Mouse (Mus musculus) forebrain, postnatal 0 days (tissue): ENCODE measurements around the gene Hoxa13. TPM values are rescaled to one million over a fixed set of nuclear protein-coding genes. Genes with fewer than 3 reads are reported as not detected.
A peak's percentile ranks its signal among the peaks of the same experiment; 100 is the strongest.

Experiments
- ATAC-seq: fragments of 200-750 bp; cut with Nextera tagmentation; 2 replicates; pipeline ENCODE4 v1.8.0; 2017; ENCODE audit warnings: mild to moderate bottlenecking, moderate library complexity
- DNase-seq: peaks from one replicate; pipeline ENCODE4 v3.0.0-alpha.2; 2015
- H3K27ac ChIP-seq: fragments of 300-500 bp; sonication (generic); 2 replicates; pipeline ENCODE4 v1.5.1; 2014; ENCODE audit warnings: low read depth, mild to moderate bottlenecking, antibody characterized with exemption, low read length, moderate library complexity, mixed read lengths
- H3K27me3 ChIP-seq: fragments of 300-500 bp; sonication (generic); 2 replicates; pipeline ENCODE4 v1.6.1; 2014; ENCODE audit warnings: mild to moderate bottlenecking, low read length, mixed read lengths; ENCODE audit not compliant: insufficient read depth
- H3K36me3 ChIP-seq: fragments of 300-500 bp; sonication (generic); 2 replicates; pipeline ENCODE4 v1.6.1; 2014; ENCODE audit warnings: mild to moderate bottlenecking, moderate library complexity; ENCODE audit not compliant: insufficient read depth
- H3K4me1 ChIP-seq: fragments of 300-500 bp; sonication (generic); 2 replicates; pipeline ENCODE4 v1.6.1; 2014; ENCODE audit warnings: antibody characterized with exemption; ENCODE audit not compliant: insufficient read depth
- H3K4me2 ChIP-seq: fragments of 300-500 bp; sonication (generic); 2 replicates; pipeline ENCODE4 v1.6.1; 2014; ENCODE audit warnings: low read depth, mild to moderate bottlenecking, moderate library complexity
- H3K4me3 ChIP-seq: fragments of 300-500 bp; sonication (generic); 2 replicates; pipeline ENCODE4 v1.5.1; 2014; ENCODE audit warnings: low read depth, low read length, mixed read lengths
- H3K9ac ChIP-seq: fragments of 300-500 bp; sonication (generic); 2 replicates; pipeline ENCODE4 v1.6.1; 2014; ENCODE audit warnings: mild to moderate bottlenecking
- H3K9me3 ChIP-seq: fragments of 300-500 bp; sonication (generic); 2 replicates; pipeline ENCODE4 v1.6.1; 2016; ENCODE audit warnings: low read length
- CTCF ChIP-seq: sonication (generic); IDR thresholded peaks from 2 replicates; pipeline ENCODE4 v1.5.1; 2016; ENCODE audit warnings: antibody characterized with exemption, control low read depth, low read depth
- WGBS: fragments of 180-500 bp; shearing (Covaris S2); extraction: QIAGEN DNeasy Blood & Tissue Kit; methylation state at CpG from one replicate; pipeline ENCODE4 v1.1.7; 2014; 5-methylcytosine and 5-hydroxymethylcytosine counted together
- polyA plus RNA-seq: library from polyadenylated mRNA; unstranded; fragments of >200 nt; fragmentation: Nextera tagmentation; extraction: Ambion mirVana; gene quantifications from 2 replicates; pipeline ENCODE4 v1.2.1, GENCODE M21; 2015
- total RNA-seq: library from RNA; depleted of rRNA; stranded (reverse); fragments of >200 nt; gene quantifications from 2 replicates; pipeline ENCODE4 v1.2.3, GENCODE M21; 2014

Hoxa13 gene
- total and polyA plus RNA-seq, 2 experiments from 2014 or later: not detected

DNA sequence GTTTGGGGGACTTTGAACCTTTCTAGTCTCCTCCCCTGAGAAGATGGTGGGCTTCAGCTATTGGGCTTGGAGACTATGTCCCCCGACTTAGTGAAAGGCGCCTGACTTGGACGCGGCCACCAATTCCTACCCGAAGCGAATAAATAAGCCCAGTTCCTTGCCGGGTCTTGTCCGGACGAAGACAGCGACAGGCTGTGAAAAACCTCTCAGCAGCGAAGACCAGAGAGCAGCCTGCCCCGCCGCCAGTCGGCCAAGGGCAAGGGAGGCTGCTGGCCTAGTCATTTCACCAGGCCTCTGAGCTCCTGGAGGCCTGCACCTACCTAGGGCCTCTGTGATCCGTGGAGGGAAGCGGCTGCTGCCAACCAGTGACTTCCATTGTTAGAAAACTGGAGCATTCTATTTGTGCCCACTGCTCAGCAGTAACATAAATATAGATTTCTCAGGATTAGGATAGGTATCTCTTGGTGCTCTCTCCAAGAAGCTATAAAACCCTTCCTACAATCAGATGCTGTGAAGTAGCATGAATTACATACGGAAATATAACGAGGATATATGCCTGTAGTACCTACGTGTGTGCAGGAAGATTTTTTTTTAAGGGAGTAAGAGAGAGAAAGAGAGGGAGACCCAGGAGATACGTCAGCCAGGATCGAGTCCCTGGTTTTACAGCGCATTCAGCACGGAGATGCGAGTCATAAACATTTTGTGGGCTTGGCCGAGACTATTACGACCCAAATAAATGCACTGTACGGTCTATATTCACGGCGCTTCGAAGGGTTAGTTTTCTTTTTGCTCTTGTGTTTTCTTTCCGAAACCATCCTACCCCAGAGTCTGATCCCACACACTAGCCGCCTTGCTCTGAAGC is 40.4 kb downstream of the Hoxa13 start:
- Histone ChIP-seq H3K27me3 (peaks cover 99% of the 10 kb centered on the region), H3K4me2 (no peak overlapping the region), H3K9me3 (no peaks in the 10 kb centered on the region), H3K4me3 (no peak overlapping the region), H3K4me1 (peaks cover 4% of the 10 kb centered on the region; the same call in 1 of the 2 replicates), H3K27ac (no peak overlapping the region), H3K9ac (no peak overlapping the region), H3K36me3 (no peaks in the 10 kb centered on the region)
- ATAC-seq (no peak), DNase-seq (no peak)
- 11% methylated on average over 32 of the region's 32 CpGs for WGBS
- TF ChIP-seq CTCF: no peak

DNA sequence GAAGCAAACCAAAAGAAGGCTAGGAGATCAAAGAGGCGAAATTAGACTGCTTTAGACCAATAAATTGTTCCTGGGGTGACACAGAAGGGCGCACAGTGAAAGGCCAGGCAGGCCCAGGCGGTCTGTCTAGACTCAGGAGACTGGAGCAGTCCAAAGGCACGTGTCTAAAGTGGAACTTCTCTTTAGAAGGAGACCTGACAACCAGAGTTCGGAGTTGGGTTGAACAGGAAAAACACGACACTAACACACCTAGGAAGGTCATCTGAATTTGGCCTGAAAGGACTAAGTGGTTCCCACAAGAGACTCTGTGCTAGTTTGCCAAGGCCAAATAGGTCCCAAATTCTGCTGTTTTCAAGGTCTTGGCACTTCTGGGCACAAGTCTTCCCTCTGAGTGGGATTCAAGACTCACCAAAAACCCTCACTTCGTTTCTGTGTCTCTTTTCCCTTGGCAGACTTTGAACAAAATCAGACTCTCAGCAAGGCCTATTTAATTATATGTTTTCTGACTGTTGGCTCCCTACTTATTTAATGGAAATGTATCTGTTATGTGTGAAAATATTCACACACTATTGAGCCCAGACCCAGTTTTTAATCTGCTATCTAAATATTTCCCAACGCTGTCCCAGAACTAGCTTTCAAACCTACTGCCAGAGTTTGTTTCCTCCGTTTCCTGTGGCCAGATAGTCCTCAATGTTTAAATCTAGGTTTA is 41.3 kb downstream of the Hoxa13 start:
- H3K27me3 ChIP-seq: peaks cover 99% of the 10 kb centered on the region
- no peak overlapping the region for H3K4me3 ChIP-seq
- no peak overlapping the region for H3K27ac ChIP-seq
- H3K4me2 ChIP-seq: no peak overlapping the region
- H3K4me1 ChIP-seq: peaks cover 4% of the 10 kb centered on the region; the same call in 1 of the 2 replicates
- no peak for TF ChIP-seq CTCF
- H3K9me3 ChIP-seq: no peaks in the 10 kb centered on the region
- H3K36me3 ChIP-seq: no peaks in the 10 kb centered on the region
- H3K9ac ChIP-seq: no peak overlapping the region
- ATAC-seq: no peak
- DNase-seq: no peak
- WGBS: 17% methylated on average over 9 of the region's 9 CpGs

- TF ChIP-seq CTCF: no peak
- peaks cover 99% of the 10 kb centered on the region for H3K27me3 ChIP-seq
- no peak overlapping the region for H3K4me2 ChIP-seq
- no peak overlapping the region for H3K9ac ChIP-seq
- ATAC-seq (no peak), DNase-seq (no peak)
- H3K4me3 ChIP-seq: no peak overlapping the region
- no peaks in the 10 kb centered on the region for H3K9me3 ChIP-seq
- H3K27ac ChIP-seq: no peak overlapping the region
- H3K4me1 ChIP-seq: peaks cover 4% of the 10 kb centered on the region; the same call in 1 of the 2 replicates
- 5% methylated on average over 14 of the region's 14 CpGs for WGBS
- H3K36me3 ChIP-seq: no peaks in the 10 kb centered on the region
These were observed 42.0 kb downstream of the Hoxa13 start for GRCm38 (mm10) chr6:52218643-52219215.

GRCm38 (mm10) chr6:52217895-52218642 is 42.6 kb downstream of the Hoxa13 start:
- no peak overlapping the region for H3K27ac ChIP-seq
- no peak overlapping the region for H3K4me2 ChIP-seq
- peaks cover 99% of the 10 kb centered on the region for H3K27me3 ChIP-seq
- H3K4me3 ChIP-seq: no peak overlapping the region
- no peak for TF ChIP-seq CTCF
- no peaks in the 10 kb centered on the region for H3K9me3 ChIP-seq
- WGBS: 5% methylated on average over 23 of the region's 23 CpGs
- H3K36me3 ChIP-seq: no peaks in the 10 kb centered on the region
- no peak for DNase-seq
- H3K9ac ChIP-seq: no peak overlapping the region
- peaks cover 4% of the 10 kb centered on the region; the same call in 1 of the 2 replicates for H3K4me1 ChIP-seq
- ATAC-seq: no peak

DNA sequence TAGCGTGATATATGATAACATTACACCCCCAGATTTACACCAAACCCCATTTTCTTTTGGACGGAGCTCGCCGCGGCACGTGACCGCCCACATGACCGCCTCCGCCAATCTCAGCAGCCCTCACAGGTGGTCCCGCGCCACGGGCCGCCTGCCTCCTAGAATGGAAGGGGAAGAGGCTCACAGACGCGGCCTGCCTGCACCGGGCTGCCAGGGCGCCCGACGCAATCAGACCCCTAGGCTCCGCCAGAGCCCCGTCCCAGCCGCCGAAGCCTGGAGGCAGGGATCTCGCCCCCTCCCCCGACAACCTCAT is 43.3 kb downstream of the Hoxa13 start:
- H3K4me1 ChIP-seq: peaks cover 4% of the 10 kb centered on the region; the same call in 1 of the 2 replicates
- H3K27me3 ChIP-seq: peaks cover 98% of the 10 kb centered on the region
- no peak for ATAC-seq
- no peaks in the 10 kb centered on the region for H3K9me3 ChIP-seq
- no peaks in the 10 kb centered on the region for H3K36me3 ChIP-seq
- H3K4me2 ChIP-seq: peak overlapping the region; percentile 9; the same call in 1 of the 2 replicates
- no peak overlapping the region for H3K9ac ChIP-seq
- no peak for TF ChIP-seq CTCF
- no peak overlapping the region for H3K27ac ChIP-seq
- peak overlapping the region; percentile 12; the same call in 1 of the 2 replicates for H3K4me3 ChIP-seq
- DNase-seq: no peak
- WGBS: under 1% methylated on average over 25 of the region's 25 CpGs

DNA sequence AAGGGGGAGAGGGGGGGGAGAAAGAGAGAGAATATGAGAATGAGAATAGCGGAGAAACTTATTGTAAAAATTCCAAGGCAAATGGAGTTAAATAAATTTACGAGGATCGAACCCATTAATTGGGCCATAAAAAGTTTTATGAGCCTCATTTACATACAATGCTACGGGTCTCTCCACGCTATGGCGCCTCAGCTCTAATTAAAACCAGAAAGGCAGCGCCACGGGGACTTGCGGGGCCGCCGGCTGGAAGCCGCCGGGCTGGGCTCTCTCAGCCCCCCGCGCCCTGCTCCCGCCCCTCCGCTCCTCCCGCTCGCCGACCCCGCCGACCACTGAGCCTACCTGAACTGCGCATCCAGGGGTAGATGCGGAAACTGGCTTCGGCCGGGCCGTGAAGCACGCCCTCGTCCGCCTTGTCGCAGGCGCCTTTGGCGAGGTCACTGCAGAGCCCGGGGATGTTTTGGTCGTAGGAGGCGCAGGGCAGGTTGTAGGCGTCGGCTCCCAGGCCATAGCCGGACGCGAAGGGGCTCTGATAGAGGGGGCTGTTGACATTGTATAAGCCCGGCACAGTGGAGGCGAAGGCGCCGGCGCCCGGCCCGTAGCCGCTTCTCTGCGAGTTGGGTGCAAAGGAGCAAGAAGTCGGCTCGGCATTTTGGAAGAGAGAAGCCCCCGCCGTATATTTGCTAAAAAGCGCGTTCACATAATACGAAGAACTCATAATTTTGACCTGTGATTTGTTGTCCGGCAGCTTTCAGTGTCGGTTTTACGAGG is 43.8 kb downstream of the Hoxa13 start:
- H3K9ac ChIP-seq: no peak overlapping the region
- peak overlapping the region; percentile 12; the same call in 1 of the 2 replicates for H3K4me3 ChIP-seq
- WGBS: 3% methylated on average over 60 of the region's 60 CpGs
- TF ChIP-seq CTCF: no peak
- no peak overlapping the region for H3K27ac ChIP-seq
- peaks cover 4% of the 10 kb centered on the region; the same call in 1 of the 2 replicates for H3K4me1 ChIP-seq
- H3K4me2 ChIP-seq: peak overlapping the region; percentile 9; the same call in 1 of the 2 replicates
- no peak for ATAC-seq
- no peaks in the 10 kb centered on the region for H3K36me3 ChIP-seq
- H3K9me3 ChIP-seq: no peaks in the 10 kb centered on the region
- DNase-seq: no peak
- H3K27me3 ChIP-seq: peaks cover 98% of the 10 kb centered on the region
